Mouse (Mus musculus): ENCODE results near the gene 1810043G02Rik. TPM values are rescaled to one million over a fixed set of nuclear protein-coding genes. Genes with fewer than 3 reads are reported as not detected.

The 1810043G02Rik gene
- polyA plus RNA-seq, 1 experiment from 2014 or later = 21.1 TPM

- Histone ChIP-seq H3K4me1 (ENCODE audit: control insufficient read depth in 2 of 2, insufficient read depth in 2 of 2, low read length in 2 of 2) (no peaks in the 10 kb centered on the region), H3K4me2 (ENCODE audit: low read length) (no peak overlapping the region), H3K36me3 (ENCODE audit: control insufficient read depth, insufficient read depth, low read length) (no peaks in the 10 kb centered on the region), H3K4me3 (ENCODE audit: control insufficient read depth in 1 of 2, insufficient read depth in 1 of 2, low read depth in 1 of 2, low read length in 2 of 2) (no peak overlapping the region), H3K27me3 (ENCODE audit: control insufficient read depth, insufficient read depth, low read length) (no peaks in the 10 kb centered on the region), H3K9ac (ENCODE audit: low read length) (no peak overlapping the region), H3K9me3 (ENCODE audit: control insufficient read depth, low read length) (no peaks in the 10 kb centered on the region), H3K27ac (replicated peaks in 1 of 2; ENCODE audit: control insufficient read depth in 1 of 2, insufficient read depth in 1 of 2, low read depth in 2 of 2, low read length in 2 of 2) (no peak overlapping the region)
- ATAC-seq (ENCODE audit: insufficient number of reproducible peaks, insufficient read depth, low FRiP score, low read depth) = peak; percentile 13; the same call in 1 of the 2 replicates
- 4% methylated on average over 5 of the region's 5 CpGs for WGBS
Observed at GRCm38 (mm10) chr10:78028129-78028528, 49.8 kb downstream of the 1810043G02Rik start.

DNA sequence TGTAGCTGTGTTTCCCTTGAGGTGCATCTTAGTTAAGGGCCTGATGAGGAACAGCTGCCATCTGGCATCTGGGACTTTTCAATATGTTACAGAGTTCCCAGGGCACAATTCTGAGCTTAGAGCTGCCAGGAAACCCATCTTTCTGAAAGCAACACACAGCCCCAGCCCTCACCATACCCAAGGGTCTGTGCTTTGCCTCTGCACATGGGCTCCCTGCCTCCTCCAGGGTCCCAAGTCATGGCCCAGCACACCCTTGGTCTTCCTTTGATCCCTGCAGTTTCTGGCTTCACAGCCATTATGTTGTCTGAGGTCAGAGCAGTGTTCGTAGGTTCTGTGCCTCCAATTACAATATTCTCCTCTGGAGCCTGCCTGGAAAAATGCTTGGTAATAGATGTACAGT is 50.8 kb downstream of the 1810043G02Rik start:
- no peak overlapping the region for H3K4me3 ChIP-seq (ENCODE audit: control insufficient read depth in 1 of 2, insufficient read depth in 1 of 2, low read depth in 1 of 2, low read length in 2 of 2)
- no peaks in the 10 kb centered on the region for H3K27me3 ChIP-seq (ENCODE audit: control insufficient read depth, insufficient read depth, low read length)
- no peaks in the 10 kb centered on the region for H3K4me1 ChIP-seq (ENCODE audit: control insufficient read depth in 2 of 2, insufficient read depth in 2 of 2, low read length in 2 of 2)
- H3K27ac ChIP-seq (replicated peaks in 1 of 2; ENCODE audit: control insufficient read depth in 1 of 2, insufficient read depth in 1 of 2, low read depth in 2 of 2, low read length in 2 of 2) = no peak overlapping the region
- no peak overlapping the region for H3K4me2 ChIP-seq (ENCODE audit: low read length)
- no peak overlapping the region for H3K9ac ChIP-seq (ENCODE audit: low read length)
- ATAC-seq (ENCODE audit: insufficient number of reproducible peaks, insufficient read depth, low FRiP score, low read depth) = no peak
- H3K36me3 ChIP-seq (ENCODE audit: control insufficient read depth, insufficient read depth, low read length) = no peaks in the 10 kb centered on the region
- no peaks in the 10 kb centered on the region for H3K9me3 ChIP-seq (ENCODE audit: control insufficient read depth, low read length)
- 90% methylated on average over 1 of the region's 1 CpGs for WGBS

DNA sequence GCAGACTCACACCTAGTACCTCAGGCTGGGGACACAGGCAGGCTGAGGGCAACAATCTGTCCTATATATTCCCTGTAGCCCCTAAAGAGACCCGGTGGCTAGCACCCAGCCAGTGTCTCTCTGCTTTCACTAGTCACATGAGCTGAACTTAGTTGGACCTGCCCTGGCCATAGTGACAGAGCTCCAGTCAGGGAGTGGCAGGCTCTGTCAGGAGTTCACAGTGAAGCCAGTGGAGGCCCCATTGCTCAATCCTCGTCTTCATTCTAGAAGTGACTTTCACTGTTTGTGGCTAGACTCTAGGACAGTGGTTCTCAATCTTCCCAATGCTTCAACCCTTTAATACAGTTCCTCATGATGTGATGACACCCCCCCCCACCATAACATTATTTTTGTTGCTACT is 53.7 kb downstream of the 1810043G02Rik start:
- 65% methylated on average over 2 of the region's 2 CpGs for WGBS
- H3K4me2 ChIP-seq (ENCODE audit: low read length) = no peak overlapping the region
- no peaks in the 10 kb centered on the region for H3K36me3 ChIP-seq (ENCODE audit: control insufficient read depth, insufficient read depth, low read length)
- no peak for ATAC-seq (ENCODE audit: insufficient number of reproducible peaks, insufficient read depth, low FRiP score, low read depth)
- no peaks in the 10 kb centered on the region for H3K27me3 ChIP-seq (ENCODE audit: control insufficient read depth, insufficient read depth, low read length)
- no peaks in the 10 kb centered on the region for H3K4me1 ChIP-seq (ENCODE audit: control insufficient read depth in 2 of 2, insufficient read depth in 2 of 2, low read length in 2 of 2)
- H3K9me3 ChIP-seq (ENCODE audit: control insufficient read depth, low read length) = no peaks in the 10 kb centered on the region
- no peak overlapping the region for H3K9ac ChIP-seq (ENCODE audit: low read length)
- H3K27ac ChIP-seq (replicated peaks in 1 of 2; ENCODE audit: control insufficient read depth in 1 of 2, insufficient read depth in 1 of 2, low read depth in 2 of 2, low read length in 2 of 2) = no peak overlapping the region
- no peak overlapping the region for H3K4me3 ChIP-seq (ENCODE audit: control insufficient read depth in 1 of 2, insufficient read depth in 1 of 2, low read depth in 1 of 2, low read length in 2 of 2)

Other genes starting within 250 kb of the 1810043G02Rik start
- not detected in 2 replicates for gene Gm18596, start 235.9 kb upstream of the 1810043G02Rik start, polyA plus RNA-seq (2014; fragmentation: Nextera tagmentation; extraction: Ambion mirVana)
- gene Gm9736, start 227.2 kb upstream of the 1810043G02Rik start, polyA plus RNA-seq (2014; fragmentation: Nextera tagmentation; extraction: Ambion mirVana) = not detected in 2 replicates
- gene Gm3233, start 218.8 kb upstream of the 1810043G02Rik start, polyA plus RNA-seq (2014; fragmentation: Nextera tagmentation; extraction: Ambion mirVana) = not detected in 2 replicates
- not detected in 2 replicates for gene Gm3238, start 207.2 kb upstream of the 1810043G02Rik start, polyA plus RNA-seq (2014; fragmentation: Nextera tagmentation; extraction: Ambion mirVana)
- gene Gm7138, start 201.6 kb upstream of the 1810043G02Rik start, polyA plus RNA-seq (2014; fragmentation: Nextera tagmentation; extraction: Ambion mirVana) = not detected in 2 replicates
- gene Gm3250, start 196.0 kb upstream of the 1810043G02Rik start, polyA plus RNA-seq (2014; fragmentation: Nextera tagmentation; extraction: Ambion mirVana) = not detected in 2 replicates
- not detected in 2 replicates for gene Gm7137, start 190.3 kb upstream of the 1810043G02Rik start, polyA plus RNA-seq (2014; fragmentation: Nextera tagmentation; extraction: Ambion mirVana)
- gene Gm9639, start 183.4 kb upstream of the 1810043G02Rik start, polyA plus RNA-seq (2014; fragmentation: Nextera tagmentation; extraction: Ambion mirVana) = not detected in 2 replicates
- not detected in 2 replicates for gene Gm19668, start 179.4 kb upstream of the 1810043G02Rik start, polyA plus RNA-seq (2014; fragmentation: Nextera tagmentation; extraction: Ambion mirVana)
- not detected in 2 replicates for gene Gm9507, start 166.7 kb upstream of the 1810043G02Rik start, polyA plus RNA-seq (2014; fragmentation: Nextera tagmentation; extraction: Ambion mirVana)
- not detected in 2 replicates for gene Gm2696, start 163.8 kb upstream of the 1810043G02Rik start, polyA plus RNA-seq (2014; fragmentation: Nextera tagmentation; extraction: Ambion mirVana)
- gene Krtap10-4, start 151.4 kb upstream of the 1810043G02Rik start, polyA plus RNA-seq (2014; fragmentation: Nextera tagmentation; extraction: Ambion mirVana) = not detected in 2 replicates
- gene Krtap10-10, start 142.6 kb upstream of the 1810043G02Rik start, polyA plus RNA-seq (2014; fragmentation: Nextera tagmentation; extraction: Ambion mirVana) = not detected in 2 replicates
- not detected in 2 replicates for gene Gm36176, start 131.7 kb upstream of the 1810043G02Rik start, polyA plus RNA-seq (2014; fragmentation: Nextera tagmentation; extraction: Ambion mirVana)
- gene Gm10318, start 125.7 kb upstream of the 1810043G02Rik start, polyA plus RNA-seq (2014; fragmentation: Nextera tagmentation; extraction: Ambion mirVana) = not detected in 2 replicates
- gene Gm3285, start 116.5 kb upstream of the 1810043G02Rik start, polyA plus RNA-seq (2014; fragmentation: Nextera tagmentation; extraction: Ambion mirVana) = not detected in 2 replicates
- gene Lrrc3, start 76.0 kb upstream of the 1810043G02Rik start, polyA plus RNA-seq (2014; fragmentation: Nextera tagmentation; extraction: Ambion mirVana) = 1.2 and 1.3 TPM in 2 replicates
- 0.07 and 0.51 TPM in 2 replicates for gene Trpm2, start 8.0 kb upstream of the 1810043G02Rik start, polyA plus RNA-seq (2014; fragmentation: Nextera tagmentation; extraction: Ambion mirVana)
- 168 and 170 TPM in 2 replicates for gene Pfkl, start 31.6 kb downstream of the 1810043G02Rik start, polyA plus RNA-seq (2014; fragmentation: Nextera tagmentation; extraction: Ambion mirVana)
- not detected in 2 replicates for gene Dnmt3l, start 63.4 kb downstream of the 1810043G02Rik start, polyA plus RNA-seq (2014; fragmentation: Nextera tagmentation; extraction: Ambion mirVana)
- 0.16 TPM in 1 of 2 replicates, not detected in the other for gene Aire, start 65.1 kb downstream of the 1810043G02Rik start, polyA plus RNA-seq (2014; fragmentation: Nextera tagmentation; extraction: Ambion mirVana)
- gene Icosl, start 90.8 kb downstream of the 1810043G02Rik start, polyA plus RNA-seq (2014; fragmentation: Nextera tagmentation; extraction: Ambion mirVana) = 1.5 and 2.0 TPM in 2 replicates
- 24.2 and 36.2 TPM in 2 replicates for gene D10Jhu81e, start 191.3 kb downstream of the 1810043G02Rik start, polyA plus RNA-seq (2014; fragmentation: Nextera tagmentation; extraction: Ambion mirVana)
- 8.4 and 8.6 TPM in 2 replicates for gene Pwp2, start 206.6 kb downstream of the 1810043G02Rik start, polyA plus RNA-seq (2014; fragmentation: Nextera tagmentation; extraction: Ambion mirVana)